Mouse (Mus musculus) hindlimb bud, embryonic 11.5 days (tissue): ENCODE data around the gene Nfia.

Experiments
- DNase-seq: peaks from one replicate; pipeline ENCODE4 v3.0.0-alpha.2; 2012; ENCODE audit warnings: low read depth, low spot score; ENCODE audit errors: extremely low spot score

The Nfia gene

GRCm38 (mm10) chr4:97926607-97927308 lies 154.2 kb downstream of the Nfia start:
- no peak for DNase-seq

GRCm38 (mm10) chr4:97927309-97927656 lies 154.7 kb downstream of the Nfia start:
- DNase-seq: no peak

GRCm38 (mm10) chr4:97936371-97936770 lies 163.8 kb downstream of the Nfia start:
- no peak for DNase-seq

- no peak for DNase-seq
These were observed 164.4 kb downstream of the Nfia start for GRCm38 (mm10) chr4:97936912-97937311.

GRCm38 (mm10) chr4:97939492-97939891 lies 167.0 kb downstream of the Nfia start:
- DNase-seq: no peak

GRCm38 (mm10) chr4:97939920-97940520 lies 167.5 kb downstream of the Nfia start:
- DNase-seq: no peak

GRCm38 (mm10) chr4:97941616-97942015 lies 169.1 kb downstream of the Nfia start:
- no peak for DNase-seq

- no peak for DNase-seq
These were observed 171.8 kb downstream of the Nfia start for GRCm38 (mm10) chr4:97944309-97944708.

GRCm38 (mm10) chr4:97947484-97947883 lies 174.9 kb downstream of the Nfia start:
- no peak for DNase-seq

- DNase-seq: no peak
These were observed 175.7 kb downstream of the Nfia start for GRCm38 (mm10) chr4:97948250-97948649.

GRCm38 (mm10) chr4:97950341-97951071 lies 178.0 kb downstream of the Nfia start:
- DNase-seq: no peak

GRCm38 (mm10) chr4:97953886-97954285 lies 181.4 kb downstream of the Nfia start:
- no peak for DNase-seq

GRCm38 (mm10) chr4:97958121-97958520 lies 185.6 kb downstream of the Nfia start:
- no peak for DNase-seq

GRCm38 (mm10) chr4:97962856-97963255 lies 190.3 kb downstream of the Nfia start:
- no peak for DNase-seq

GRCm38 (mm10) chr4:97963951-97964350 lies 191.4 kb downstream of the Nfia start:
- DNase-seq: no peak

GRCm38 (mm10) chr4:97968786-97969348 lies 196.3 kb downstream of the Nfia start:
- no peak for DNase-seq

GRCm38 (mm10) chr4:97973064-97973463 lies 200.5 kb downstream of the Nfia start:
- no peak for DNase-seq

- no peak for DNase-seq
These were observed 201.5 kb downstream of the Nfia start for GRCm38 (mm10) chr4:97974037-97974436.

GRCm38 (mm10) chr4:97976891-97977290 lies 204.4 kb downstream of the Nfia start:
- no peak for DNase-seq

GRCm38 (mm10) chr4:97984361-97984760 lies 211.8 kb downstream of the Nfia start:
- no peak for DNase-seq

- DNase-seq: no peak
These were observed 213.7 kb downstream of the Nfia start for GRCm38 (mm10) chr4:97986056-97986734.
